Mouse (Mus musculus) intestine, embryonic 14.5 days (tissue): ENCODE results near the gene Eif2b5. TPM values are rescaled to one million over a fixed set of nuclear protein-coding genes. Genes with fewer than 3 reads are reported as not detected.

Experiments
- ATAC-seq: fragments of 200-750 bp; cut with Nextera tagmentation; replicated peaks from 2 replicates; pipeline ENCODE4 v1.8.0; 2017; ENCODE audit warnings: low read depth, moderate number of reproducible peaks, moderate TSS enrichment, moderate library complexity; ENCODE audit not compliant: low FRiP score, low TSS enrichment
- DNase-seq: peaks from one replicate; pipeline ENCODE4 v3.0.0-alpha.2; 2018; ENCODE audit warnings: low spot score
- H3K27ac ChIP-seq: fragments of 300-500 bp; sonication (generic); 2 replicates; pipeline ENCODE4 v1.5.1; 2014; ENCODE audit warnings: low read depth, mild to moderate bottlenecking, control low read depth
- H3K27me3 ChIP-seq: fragments of 300-500 bp; sonication (generic); replicated peaks from 2 replicates; pipeline ENCODE4 v1.6.1; 2014; ENCODE audit warnings: low read length, control low read depth; ENCODE audit not compliant: control insufficient read depth, insufficient read depth
- H3K36me3 ChIP-seq: fragments of 300-500 bp; sonication (generic); 2 replicates; pipeline ENCODE4 v1.6.1; 2014; ENCODE audit warnings: low read length, control low read depth; ENCODE audit not compliant: control insufficient read depth, insufficient read depth
- H3K4me1 ChIP-seq: fragments of 300-500 bp; sonication (generic); replicated peaks from 2 replicates; pipeline ENCODE4 v1.6.1; 2014; ENCODE audit warnings: low read length, control low read depth, mixed read lengths; ENCODE audit not compliant: control insufficient read depth, insufficient read depth
- H3K4me2 ChIP-seq: fragments of 300-500 bp; sonication (generic); 2 replicates; pipeline ENCODE4 v1.6.1; 2014; ENCODE audit warnings: low read length
- H3K4me3 ChIP-seq: fragments of 300-500 bp; sonication (generic); 2 replicates; pipeline ENCODE4 v1.5.1; 2014; ENCODE audit warnings: low read depth, low read length, control low read depth, mixed read lengths
- H3K9ac ChIP-seq: fragments of 300-500 bp; sonication (generic); 2 replicates; pipeline ENCODE4 v1.6.1; 2014; ENCODE audit warnings: mild to moderate bottlenecking, low read length
- H3K9me3 ChIP-seq: fragments of 300-500 bp; sonication (generic); 2 replicates; pipeline ENCODE4 v1.6.1; 2016; ENCODE audit warnings: low read length, control low read depth; ENCODE audit not compliant: control insufficient read depth
- WGBS: fragments of 180-500 bp; shearing (Covaris S2); extraction: QIAGEN DNeasy Blood & Tissue Kit; methylation state at CpG from one replicate; pipeline ENCODE4 v1.1.7; 2014; 5-methylcytosine and 5-hydroxymethylcytosine counted together
- polyA plus RNA-seq: library from polyadenylated mRNA; unstranded; fragments of >200 nt; fragmentation: Nextera tagmentation; extraction: Ambion mirVana; gene quantifications from 2 replicates; pipeline ENCODE4 v1.2.1, GENCODE M21; 2014

The Eif2b5 gene
- polyA plus RNA-seq, 1 experiment from 2014 or later = 98.9 TPM

GRCm38 (mm10) chr16:20517701-20518374 is 19.2 kb downstream of the Eif2b5 start:
- WGBS = 0% methylated on average over 6 of the region's 6 CpGs
- H3K27ac ChIP-seq = peak overlapping the region; percentile 93
- DNase-seq = peak; percentile 75
- H3K9me3 ChIP-seq = no peaks in the 10 kb centered on the region
- peaks cover 21% of the 10 kb centered on the region for H3K36me3 ChIP-seq
- H3K27me3 ChIP-seq = no peaks in the 10 kb centered on the region
- peak; percentile 26 for ATAC-seq
- H3K4me3 ChIP-seq = peak overlapping the region; percentile 95
- H3K4me1 ChIP-seq = peaks cover 10% of the 10 kb centered on the region
- peak overlapping the region; percentile 96 for H3K9ac ChIP-seq
- peak overlapping the region; percentile 85 for H3K4me2 ChIP-seq

GRCm38 (mm10) chr16:20523886-20524285 is 25.3 kb downstream of the Eif2b5 start:
- Histone ChIP-seq H3K4me3 (no peak overlapping the region), H3K4me1 (peaks cover 2% of the 10 kb centered on the region; the same call in 1 of the 2 replicates), H3K9ac (no peak overlapping the region), H3K27ac (no peak overlapping the region), H3K4me2 (no peak overlapping the region), H3K36me3 (peaks cover 80% of the 10 kb centered on the region), H3K9me3 (no peaks in the 10 kb centered on the region), H3K27me3 (no peaks in the 10 kb centered on the region)
- WGBS = 83% methylated on average over 10 of the region's 10 CpGs
- no peak for ATAC-seq
- no peak for DNase-seq

GRCm38 (mm10) chr16:20528779-20529178 is 30.2 kb downstream of the Eif2b5 start:
- H3K9ac ChIP-seq = no peak overlapping the region

GRCm38 (mm10) chr16:20529375-20529774 is 30.8 kb downstream of the Eif2b5 start:
- Histone ChIP-seq H3K36me3 (peaks cover 84% of the 10 kb centered on the region), H3K9me3 (no peaks in the 10 kb centered on the region), H3K4me1 (no peaks in the 10 kb centered on the region), H3K4me2 (no peak overlapping the region), H3K9ac (no peak overlapping the region), H3K27ac (no peak overlapping the region), H3K4me3 (no peak overlapping the region), H3K27me3 (no peaks in the 10 kb centered on the region)
- DNase-seq (no peak), ATAC-seq (no peak)
- WGBS = 80% methylated on average over 1 of the region's 1 CpGs

More at GRCm38 (mm10) chr16:20528779-20529178, 30.2 kb downstream of the Eif2b5 start:
- Histone ChIP-seq H3K4me1 (no peaks in the 10 kb centered on the region), H3K9me3 (no peaks in the 10 kb centered on the region), H3K27me3 (no peaks in the 10 kb centered on the region), H3K4me2 (no peak overlapping the region), H3K4me3 (no peak overlapping the region), H3K27ac (no peak overlapping the region), H3K36me3 (peaks cover 90% of the 10 kb centered on the region)
- WGBS = 93% methylated on average over 5 of the region's 5 CpGs
- no peak for DNase-seq
- no peak for ATAC-seq

GRCm38 (mm10) chr16:20530941-20531340 is 32.3 kb downstream of the Eif2b5 start:
- WGBS = 92% methylated on average over 18 of the region's 20 CpGs
- no peak for ATAC-seq
- no peaks in the 10 kb centered on the region for H3K4me1 ChIP-seq

GRCm38 (mm10) chr16:20534617-20535295 is 36.1 kb downstream of the Eif2b5 start:
- 0 out of 2 replicates have a peak, but pooled peaks have one; percentile 0 for ATAC-seq
- Histone ChIP-seq H3K4me2 (peak overlapping the region; percentile 30), H3K27ac (no peak overlapping the region), H3K9ac (no peak overlapping the region), H3K4me3 (peak overlapping the region; percentile 81), H3K27me3 (no peaks in the 10 kb centered on the region), H3K36me3 (peaks cover 57% of the 10 kb centered on the region), H3K9me3 (no peaks in the 10 kb centered on the region), H3K4me1 (peaks cover 19% of the 10 kb centered on the region)
- WGBS = 44% methylated on average over 10 of the region's 10 CpGs
- no peak for DNase-seq

More at GRCm38 (mm10) chr16:20530941-20531340, 32.3 kb downstream of the Eif2b5 start:
- H3K4me2 ChIP-seq = no peak overlapping the region
- no peak overlapping the region for H3K9ac ChIP-seq
- no peaks in the 10 kb centered on the region for H3K27me3 ChIP-seq
- H3K36me3 ChIP-seq = peaks cover 70% of the 10 kb centered on the region
- no peak overlapping the region for H3K4me3 ChIP-seq
- H3K9me3 ChIP-seq = no peaks in the 10 kb centered on the region
- no peak overlapping the region for H3K27ac ChIP-seq
- no peak for DNase-seq

GRCm38 (mm10) chr16:20535296-20536080 is 36.9 kb downstream of the Eif2b5 start, which contains the start of gene Ap2m1:
Gene Ap2m1, plus strand, starts transcription at chr16:20535478.
- Histone ChIP-seq H3K9me3 (no peaks in the 10 kb centered on the region), H3K4me2 (peak within 1 kb of the TSS; percentile 94), H3K9ac (peak within 1 kb of the TSS; percentile 88), H3K27ac (peak within 1 kb of the TSS; percentile 64), H3K4me1 (peaks cover 19% of the 10 kb centered on the region), H3K4me3 (peak within 1 kb of the TSS; percentile 81), H3K36me3 (peaks cover 57% of the 10 kb centered on the region), H3K27me3 (no peaks in the 10 kb centered on the region)
- under 1% methylated on average over 50 of the region's 52 CpGs for WGBS
- ATAC-seq (peak; percentile 96), DNase-seq (peak; percentile 93)

GRCm38 (mm10) chr16:20536081-20536665 is 37.6 kb downstream of the Eif2b5 start:
- H3K9ac ChIP-seq = peak overlapping the region; percentile 88
- H3K36me3 ChIP-seq = peaks cover 57% of the 10 kb centered on the region
- ATAC-seq (no peak), DNase-seq (no peak)
- H3K27ac ChIP-seq = no peak overlapping the region
- peak overlapping the region; percentile 94 for H3K4me2 ChIP-seq
- 25% methylated on average over 9 of the region's 9 CpGs for WGBS
- peaks cover 19% of the 10 kb centered on the region for H3K4me1 ChIP-seq
- H3K27me3 ChIP-seq = no peaks in the 10 kb centered on the region
- peak overlapping the region; percentile 81 for H3K4me3 ChIP-seq
- H3K9me3 ChIP-seq = no peaks in the 10 kb centered on the region
